Mouse (Mus musculus): ENCODE results near the gene Ppat. TPM values are rescaled to one million over a fixed set of nuclear protein-coding genes. Genes with fewer than 3 reads are reported as not detected.
A peak's percentile ranks its signal among the peaks of the same experiment; 100 is the strongest.

Ppat gene
- polyA plus RNA-seq, 1 experiment from 2014 or later: 29.1 TPM

GRCm38 (mm10) chr5:76910807-76911206 is 40.6 kb downstream of the Ppat start:
- H3K9me3 ChIP-seq (ENCODE audit: control insufficient read depth, low read depth, low read length): no peaks in the 10 kb centered on the region
- no peak overlapping the region for H3K9ac ChIP-seq (replicated peaks; ENCODE audit: low read depth, low read length)
- WGBS: 70% methylated on average over 3 of the region's 3 CpGs
- no peak overlapping the region for H3K4me3 ChIP-seq (ENCODE audit: low read depth, low read length)
- no peaks in the 10 kb centered on the region for H3K27me3 ChIP-seq (ENCODE audit: control insufficient read depth, insufficient read depth, low read length)
- no peak overlapping the region for H3K27ac ChIP-seq (ENCODE audit: low read length)
- H3K4me2 ChIP-seq (replicated peaks; ENCODE audit: low read depth, low read length): no peak overlapping the region
- H3K4me1 ChIP-seq (ENCODE audit: control insufficient read depth, insufficient read depth, low read length): 0 out of 2 replicates have a peak, but pooled peaks cover 7% of the 10 kb centered on the region
- H3K36me3 ChIP-seq (ENCODE audit: control insufficient read depth, insufficient read depth, low read length): peaks cover 7% of the 10 kb centered on the region; the same call in 1 of the 2 replicates
- 0 out of 2 replicates have a peak, but pooled peaks have one; percentile 46 for ATAC-seq (ENCODE audit: insufficient number of reproducible peaks, insufficient read depth, low FRiP score, low read depth)

- H3K27ac ChIP-seq (ENCODE audit: low read length): peak overlapping the region; percentile 89; the same call in 1 of the 2 replicates
- no peak for ATAC-seq (ENCODE audit: insufficient number of reproducible peaks, insufficient read depth, low FRiP score, low read depth)
- peak overlapping the region; percentile 74 for H3K4me3 ChIP-seq (ENCODE audit: low read depth, low read length)
- H3K4me1 ChIP-seq (ENCODE audit: control insufficient read depth, insufficient read depth, low read length): 0 out of 2 replicates have a peak, but pooled peaks cover 7% of the 10 kb centered on the region
- peaks cover 2% of the 10 kb centered on the region; the same call in 1 of the 2 replicates for H3K36me3 ChIP-seq (ENCODE audit: control insufficient read depth, insufficient read depth, low read length)
- no peaks in the 10 kb centered on the region for H3K27me3 ChIP-seq (ENCODE audit: control insufficient read depth, insufficient read depth, low read length)
- H3K9me3 ChIP-seq (ENCODE audit: control insufficient read depth, low read depth, low read length): no peaks in the 10 kb centered on the region
- peak overlapping the region; percentile 82 for H3K9ac ChIP-seq (replicated peaks; ENCODE audit: low read depth, low read length)
- WGBS: 36% methylated on average over 3 of the region's 3 CpGs
- peak overlapping the region; percentile 63 for H3K4me2 ChIP-seq (replicated peaks; ENCODE audit: low read depth, low read length)
Measured at GRCm38 (mm10) chr5:76906155-76906499, 45.3 kb downstream of the Ppat start.

GRCm38 (mm10) chr5:76905405-76906154 is 45.8 kb downstream of the Ppat start, which contains the start of gene Aasdh:
Aasdh (minus strand) TSS chr5:76905514.
- Histone ChIP-seq H3K36me3 (ENCODE audit: control insufficient read depth, insufficient read depth, low read length) (peaks cover 2% of the 10 kb centered on the region; the same call in 1 of the 2 replicates), H3K27ac (ENCODE audit: low read length) (peak within 1 kb of the TSS; percentile 89), H3K9me3 (ENCODE audit: control insufficient read depth, low read depth, low read length) (no peaks in the 10 kb centered on the region), H3K4me2 (replicated peaks; ENCODE audit: low read depth, low read length) (peak within 1 kb of the TSS; percentile 63), H3K27me3 (ENCODE audit: control insufficient read depth, insufficient read depth, low read length) (no peaks in the 10 kb centered on the region), H3K9ac (replicated peaks; ENCODE audit: low read depth, low read length) (peak within 1 kb of the TSS; percentile 82), H3K4me1 (ENCODE audit: control insufficient read depth, insufficient read depth, low read length) (0 out of 2 replicates have a peak, but pooled peaks cover 7% of the 10 kb centered on the region), H3K4me3 (ENCODE audit: low read depth, low read length) (peak within 1 kb of the TSS; percentile 74)
- under 1% methylated on average over 47 of the region's 47 CpGs for WGBS
- peak; percentile 97 for ATAC-seq (ENCODE audit: insufficient number of reproducible peaks, insufficient read depth, low FRiP score, low read depth)

GRCm38 (mm10) chr5:76904713-76905404 is 46.5 kb downstream of the Ppat start:
- Histone ChIP-seq H3K4me2 (replicated peaks; ENCODE audit: low read depth, low read length) (peak overlapping the region; percentile 59), H3K27ac (ENCODE audit: low read length) (peak overlapping the region; percentile 89), H3K36me3 (ENCODE audit: control insufficient read depth, insufficient read depth, low read length) (peaks cover 2% of the 10 kb centered on the region; the same call in 1 of the 2 replicates), H3K4me3 (ENCODE audit: low read depth, low read length) (peak overlapping the region; percentile 74), H3K27me3 (ENCODE audit: control insufficient read depth, insufficient read depth, low read length) (no peaks in the 10 kb centered on the region), H3K4me1 (ENCODE audit: control insufficient read depth, insufficient read depth, low read length) (0 out of 2 replicates have a peak, but pooled peaks cover 7% of the 10 kb centered on the region), H3K9me3 (ENCODE audit: control insufficient read depth, low read depth, low read length) (no peaks in the 10 kb centered on the region), H3K9ac (replicated peaks; ENCODE audit: low read depth, low read length) (peak overlapping the region; percentile 82)
- no peak for ATAC-seq (ENCODE audit: insufficient number of reproducible peaks, insufficient read depth, low FRiP score, low read depth)
- 3% methylated on average over 19 of the region's 19 CpGs for WGBS

- Histone ChIP-seq H3K36me3 (ENCODE audit: control insufficient read depth, insufficient read depth, low read length) (peaks cover 2% of the 10 kb centered on the region; the same call in 1 of the 2 replicates), H3K9me3 (ENCODE audit: control insufficient read depth, low read depth, low read length) (no peaks in the 10 kb centered on the region), H3K9ac (replicated peaks; ENCODE audit: low read depth, low read length) (no peak overlapping the region), H3K4me3 (ENCODE audit: low read depth, low read length) (no peak overlapping the region), H3K27ac (ENCODE audit: low read length) (no peak overlapping the region), H3K4me1 (ENCODE audit: control insufficient read depth, insufficient read depth, low read length) (0 out of 2 replicates have a peak, but pooled peaks cover 7% of the 10 kb centered on the region), H3K27me3 (ENCODE audit: control insufficient read depth, insufficient read depth, low read length) (no peaks in the 10 kb centered on the region), H3K4me2 (replicated peaks; ENCODE audit: low read depth, low read length) (no peak overlapping the region)
- no peak for ATAC-seq (ENCODE audit: insufficient number of reproducible peaks, insufficient read depth, low FRiP score, low read depth)
- WGBS: 72% methylated on average over 4 of the region's 4 CpGs
Measured at GRCm38 (mm10) chr5:76902131-76902530, 49.2 kb downstream of the Ppat start.

GRCm38 (mm10) chr5:76893084-76893483 is 58.3 kb downstream of the Ppat start:
- H3K9me3 ChIP-seq (ENCODE audit: control insufficient read depth, low read depth, low read length): no peaks in the 10 kb centered on the region
- no peak overlapping the region for H3K27ac ChIP-seq (ENCODE audit: low read length)
- WGBS: 81% methylated on average over 2 of the region's 2 CpGs
- H3K9ac ChIP-seq (replicated peaks; ENCODE audit: low read depth, low read length): no peak overlapping the region
- H3K27me3 ChIP-seq (ENCODE audit: control insufficient read depth, insufficient read depth, low read length): no peaks in the 10 kb centered on the region
- no peak for ATAC-seq (ENCODE audit: insufficient number of reproducible peaks, insufficient read depth, low FRiP score, low read depth)
- no peak overlapping the region for H3K4me2 ChIP-seq (replicated peaks; ENCODE audit: low read depth, low read length)
- H3K4me1 ChIP-seq (ENCODE audit: control insufficient read depth, insufficient read depth, low read length): no peaks in the 10 kb centered on the region
- no peak overlapping the region for H3K4me3 ChIP-seq (ENCODE audit: low read depth, low read length)
- H3K36me3 ChIP-seq (ENCODE audit: control insufficient read depth, insufficient read depth, low read length): peaks cover 22% of the 10 kb centered on the region; the same call in 1 of the 2 replicates

- Histone ChIP-seq H3K4me3 (ENCODE audit: low read depth, low read length) (no peak overlapping the region), H3K4me2 (replicated peaks; ENCODE audit: low read depth, low read length) (no peak overlapping the region), H3K27me3 (ENCODE audit: control insufficient read depth, insufficient read depth, low read length) (no peaks in the 10 kb centered on the region), H3K9ac (replicated peaks; ENCODE audit: low read depth, low read length) (no peak overlapping the region), H3K4me1 (ENCODE audit: control insufficient read depth, insufficient read depth, low read length) (no peaks in the 10 kb centered on the region), H3K9me3 (ENCODE audit: control insufficient read depth, low read depth, low read length) (no peaks in the 10 kb centered on the region), H3K36me3 (ENCODE audit: control insufficient read depth, insufficient read depth, low read length) (peaks cover 22% of the 10 kb centered on the region; the same call in 1 of the 2 replicates), H3K27ac (ENCODE audit: low read length) (no peak overlapping the region)
- 41% methylated on average over 2 of the region's 2 CpGs for whole genome bisulfite sequencing
- no peak for ATAC-seq (ENCODE audit: insufficient number of reproducible peaks, insufficient read depth, low FRiP score, low read depth)
Measured at GRCm38 (mm10) chr5:76892608-76893007, 58.8 kb downstream of the Ppat start.

GRCm38 (mm10) chr5:76887011-76887410 is 64.4 kb downstream of the Ppat start:
- peaks cover 32% of the 10 kb centered on the region for H3K36me3 ChIP-seq (ENCODE audit: control insufficient read depth, insufficient read depth, low read length)
- H3K4me2 ChIP-seq (replicated peaks; ENCODE audit: low read depth, low read length): no peak overlapping the region
- H3K9ac ChIP-seq (replicated peaks; ENCODE audit: low read depth, low read length): no peak overlapping the region
- ATAC-seq (ENCODE audit: insufficient number of reproducible peaks, insufficient read depth, low FRiP score, low read depth): no peak
- no peak overlapping the region for H3K4me3 ChIP-seq (ENCODE audit: low read depth, low read length)
- H3K27ac ChIP-seq (ENCODE audit: low read length): no peak overlapping the region
- H3K4me1 ChIP-seq (ENCODE audit: control insufficient read depth, insufficient read depth, low read length): no peaks in the 10 kb centered on the region
- WGBS: 85% methylated on average over 2 of the region's 2 CpGs
- H3K9me3 ChIP-seq (ENCODE audit: control insufficient read depth, low read depth, low read length): no peaks in the 10 kb centered on the region
- H3K27me3 ChIP-seq (ENCODE audit: control insufficient read depth, insufficient read depth, low read length): no peaks in the 10 kb centered on the region

Data from stomach, embryonic 14.5 days (tissue).